In the genomic region with DNA sequence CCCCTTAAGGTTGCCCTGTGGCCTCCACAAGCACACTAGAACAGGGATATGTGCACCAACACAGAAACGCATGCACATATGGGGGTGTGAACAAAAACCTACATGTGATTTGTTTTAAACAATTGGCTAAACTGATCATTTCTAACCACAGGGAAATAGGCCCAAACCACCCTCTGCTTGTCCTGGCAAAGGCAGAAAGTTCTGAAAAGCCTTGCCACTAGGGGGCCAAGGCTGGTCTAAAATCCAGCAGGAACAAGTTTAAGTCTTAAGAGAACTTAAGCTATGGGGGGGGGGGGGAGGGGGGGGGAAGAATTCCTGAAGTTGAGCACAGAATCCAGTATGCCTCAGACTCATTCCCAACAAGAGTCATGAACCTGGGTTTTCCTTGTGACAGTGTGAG, we compare ENCODE assay signal across 9 mouse cellular contexts. TPM values are rescaled to one million over a fixed set of nuclear protein-coding genes. Genes with fewer than 3 reads are reported as not detected.
DNase-seq lines count a peak whose midpoint lies in the region; ATAC-seq and TF ChIP-seq lines count a peak whose summit lies in the region.
"Had no signal": no experiment of that assay in that cellular context is flagged by ENCODE, and none has a peak within 500 bp of the region (broad histone marks: within the 10 kb centered on the region; RNA-seq: fewer than 3 reads in every experiment).

No protein-coding gene starts in this region.

- no peak overlapping the region for H3K4me2 ChIP-seq in embryonic facial prominence, embryonic 14.5 days (ENCODE audit: low read depth, low read length)
- H3K4me2 ChIP-seq in stomach, postnatal 0 days (replicated peaks; ENCODE audit: low read depth) = no peak overlapping the region
- no peak overlapping the region for H3K4me2 ChIP-seq in hindbrain, embryonic 16.5 days (ENCODE audit: low read length)

- peak; percentile 33 for TF ChIP-seq CTCF in gastrocnemius, adult 2 months (IDR thresholded peaks at IDR 0.05)
- peak; percentile 69 for TF ChIP-seq CTCF in stomach, postnatal 0 days (IDR thresholded peaks at IDR 0.05; ENCODE audit: low read depth)

- H3K27ac ChIP-seq in gastrocnemius, adult 2 months = no peak overlapping the region
- no peak overlapping the region for H3K27ac ChIP-seq in embryonic facial prominence, embryonic 14.5 days (replicated peaks; ENCODE audit: low read depth, low read length)
- no peak overlapping the region for H3K27ac ChIP-seq in stomach, postnatal 0 days (replicated peaks)
- no peak overlapping the region for H3K27ac ChIP-seq in hindbrain, embryonic 16.5 days (ENCODE audit: low read depth, low read length)

- H3K9ac ChIP-seq in embryonic facial prominence, embryonic 14.5 days (ENCODE audit: low read depth, low read length) = no peak overlapping the region
- no peak overlapping the region for H3K9ac ChIP-seq in stomach, postnatal 0 days (ENCODE audit: low read length)
- H3K9ac ChIP-seq in hindbrain, embryonic 16.5 days (ENCODE audit: low read depth, low read length) = no peak overlapping the region

- TF ChIP-seq EP300 in stomach, postnatal 0 days (optimal IDR thresholded peaks at IDR 0.05) = no peak

- H3K9me3 ChIP-seq in embryonic facial prominence, embryonic 14.5 days (ENCODE audit: control insufficient read depth, low read length) = no peaks in the 10 kb centered on the region
- H3K9me3 ChIP-seq in stomach, postnatal 0 days (ENCODE audit: control insufficient read depth, low read length) = no peaks in the 10 kb centered on the region
- no peaks in the 10 kb centered on the region for H3K9me3 ChIP-seq in hindbrain, embryonic 16.5 days (ENCODE audit: control insufficient read depth, low read length)

- H3K4me3 ChIP-seq in gastrocnemius, adult 2 months = no peak overlapping the region
- no peak overlapping the region for H3K4me3 ChIP-seq in embryonic facial prominence, embryonic 14.5 days (ENCODE audit: low read depth, low read length)
- H3K4me3 ChIP-seq in stomach, postnatal 0 days (ENCODE audit: low read depth, low read length) = no peak overlapping the region
- H3K4me3 ChIP-seq in hindbrain, embryonic 16.5 days (ENCODE audit: low read length) = no peak overlapping the region
- H3K4me3 ChIP-seq: myocyte had no signal

- intact Hi-C loops in gastrocnemius, adult 2 months (cut with DNase I) = loop anchor here (5.0 to 10.0 kb wide), 3 partner anchors 175 to 515 kb away; no protein-coding TSS in a partner anchor

- no peaks in the 10 kb centered on the region for H3K27me3 ChIP-seq in embryonic facial prominence, embryonic 14.5 days (replicated peaks; ENCODE audit: control insufficient read depth, insufficient read depth, low read length)
- no peaks in the 10 kb centered on the region for H3K27me3 ChIP-seq in stomach, postnatal 0 days (ENCODE audit: control insufficient read depth, insufficient read depth, low read length)
- no peaks in the 10 kb centered on the region for H3K27me3 ChIP-seq in hindbrain, embryonic 16.5 days (replicated peaks; ENCODE audit: control insufficient read depth, insufficient read depth, low read length)

- no peak for DNase-seq in gastrocnemius, adult 2 months
- DNase-seq in gastrocnemius, postnatal 25 days = no peak
- DNase-seq in right cerebral cortex, postnatal 14 days = peak; percentile 20
- no peak for DNase-seq in right cerebral cortex, postnatal 25 days
- DNase-seq in embryonic facial prominence, embryonic 14.5 days (ENCODE audit: low spot score) = peak; percentile 31
- DNase-seq in stomach, postnatal 0 days (ENCODE audit: low spot score) = peak; percentile 37
- no peak for DNase-seq in natural killer cell, adult 2 months (ENCODE audit: low spot score in 2 of 2)

- no peaks in the 10 kb centered on the region for H3K36me3 ChIP-seq in embryonic facial prominence, embryonic 14.5 days (ENCODE audit: control insufficient read depth, insufficient read depth, low read length)
- H3K36me3 ChIP-seq in stomach, postnatal 0 days (ENCODE audit: control insufficient read depth, insufficient read depth, low read length) = no peaks in the 10 kb centered on the region
- H3K36me3 ChIP-seq in hindbrain, embryonic 16.5 days (ENCODE audit: control insufficient read depth, insufficient read depth, low read length) = no peaks in the 10 kb centered on the region

- 70% methylated on average over 1 of the region's 1 CpGs for WGBS in embryonic facial prominence, embryonic 14.5 days
- 64% methylated on average over 1 of the region's 1 CpGs for WGBS in stomach, postnatal 0 days
- WGBS in hindbrain, embryonic 16.5 days = 71% methylated on average over 1 of the region's 1 CpGs

- H3K4me1 ChIP-seq in embryonic facial prominence, embryonic 14.5 days (ENCODE audit: control insufficient read depth, insufficient read depth, low read length) = no peaks in the 10 kb centered on the region
- no peaks in the 10 kb centered on the region for H3K4me1 ChIP-seq in stomach, postnatal 0 days (replicated peaks; ENCODE audit: control insufficient read depth, insufficient read depth)
- no peaks in the 10 kb centered on the region for H3K4me1 ChIP-seq in hindbrain, embryonic 16.5 days (ENCODE audit: control insufficient read depth, insufficient read depth, low read depth, low read length)

- ATAC-seq in embryonic facial prominence, embryonic 14.5 days (ENCODE audit: low read depth) = no peak
- ATAC-seq in stomach, postnatal 0 days (ENCODE audit: low FRiP score, low TSS enrichment) = no peak
- ATAC-seq in hindbrain, embryonic 16.5 days = no peak

RNA-seq across cellular contexts. Expression of a gene that starts 8.2 kb away (rescaled TPM):
- 10 to 100 TPM; 48.8 to 58.5 TPM for total RNA-seq in gastrocnemius, adult 2 months (2021)
- total RNA-seq in gastrocnemius, postnatal 25 days (2021) = 10 to 100 TPM; 40.0 to 43.9 TPM
- polyA plus RNA-seq in embryonic facial prominence, embryonic 14.5 days (2014; fragmentation: Nextera tagmentation; extraction: Ambion mirVana) = 119 and 129 TPM in 2 replicates
- 67.4 and 73.4 TPM in 2 replicates for polyA plus RNA-seq in stomach, postnatal 0 days (2015; fragmentation: Nextera tagmentation; extraction: Ambion mirVana)
- polyA plus RNA-seq in hindbrain, embryonic 16.5 days (2015; fragmentation: Nextera tagmentation; extraction: Ambion mirVana) = 284 and 330 TPM in 2 replicates

Comparison
In these comparisons a context has a peak if more than half of its experiments do, and no peak if none do; other contexts are left out.
1. DNase-seq: peak in right cerebral cortex, postnatal 14 days (single experiment), embryonic facial prominence, embryonic 14.5 days (single experiment) and stomach, postnatal 0 days (single experiment); none in gastrocnemius, adult 2 months (single experiment), gastrocnemius, postnatal 25 days (single experiment), right cerebral cortex, postnatal 25 days (single experiment) and natural killer cell, adult 2 months (0 of 2).